In genomic region chrX:152327689-152328052, GRCm38 (mm10) we compare ENCODE assay signal across 8 mouse cellular contexts. TPM values are rescaled to one million over a fixed set of nuclear protein-coding genes. Genes with fewer than 3 reads are reported as not detected.
DNase-seq lines count a peak whose midpoint lies in the region; ATAC-seq lines count a peak whose summit lies in the region.

No protein-coding gene starts in this region.

- H3K27me3 ChIP-seq in neural tube, embryonic 11.5 days (ENCODE audit: control insufficient read depth, insufficient read depth, low read length): peaks cover 15% of the 10 kb centered on the region
- peaks cover 40% of the 10 kb centered on the region for H3K27me3 ChIP-seq in forebrain, embryonic 12.5 days
- peaks cover 13% of the 10 kb centered on the region; the same call in 1 of the 2 replicates for H3K27me3 ChIP-seq in limb, embryonic 15.5 days
- H3K27me3 ChIP-seq in stomach, embryonic 15.5 days (replicated peaks): no peaks in the 10 kb centered on the region; the same call in 1 of the 2 replicates

- no peaks in the 10 kb centered on the region for H3K36me3 ChIP-seq in neural tube, embryonic 11.5 days (ENCODE audit: control insufficient read depth, insufficient read depth, low read length)
- H3K36me3 ChIP-seq in forebrain, embryonic 12.5 days (replicated peaks): no peaks in the 10 kb centered on the region
- H3K36me3 ChIP-seq in limb, embryonic 15.5 days: no peaks in the 10 kb centered on the region
- no peaks in the 10 kb centered on the region for H3K36me3 ChIP-seq in stomach, embryonic 15.5 days

- peak overlapping the region; percentile 38 for H3K4me2 ChIP-seq in neural tube, embryonic 11.5 days (ENCODE audit: low read depth)
- peak overlapping the region; percentile 43 for H3K4me2 ChIP-seq in forebrain, embryonic 12.5 days
- peak overlapping the region; percentile 47 for H3K4me2 ChIP-seq in limb, embryonic 15.5 days
- H3K4me2 ChIP-seq in stomach, embryonic 15.5 days: peak overlapping the region; percentile 64

- H3K4me1 ChIP-seq in neural tube, embryonic 11.5 days (ENCODE audit: control insufficient read depth, insufficient read depth, low read length): no peaks in the 10 kb centered on the region
- peaks cover 3% of the 10 kb centered on the region; the same call in 1 of the 2 replicates for H3K4me1 ChIP-seq in forebrain, embryonic 12.5 days
- no peaks in the 10 kb centered on the region for H3K4me1 ChIP-seq in limb, embryonic 15.5 days
- no peaks in the 10 kb centered on the region for H3K4me1 ChIP-seq in stomach, embryonic 15.5 days

- no peak overlapping the region for H3K27ac ChIP-seq in neural tube, embryonic 11.5 days (ENCODE audit: low read depth, low read length)
- H3K27ac ChIP-seq in forebrain, embryonic 12.5 days: no peak overlapping the region
- peak overlapping the region; percentile 50 for H3K27ac ChIP-seq in limb, embryonic 15.5 days
- peak overlapping the region; percentile 51; the same call in 1 of the 2 replicates for H3K27ac ChIP-seq in stomach, embryonic 15.5 days

- ATAC-seq in neural tube, embryonic 11.5 days (ENCODE audit: insufficient read depth, low FRiP score, low TSS enrichment): no peak
- ATAC-seq in forebrain, embryonic 12.5 days (ENCODE audit: low FRiP score): 0 out of 2 replicates have a peak, but pooled peaks have one; percentile 17
- ATAC-seq in limb, embryonic 15.5 days (ENCODE audit: insufficient number of reproducible peaks, low FRiP score, low TSS enrichment, low read depth): peak; percentile 24; the same call in 1 of the 2 replicates
- 0 out of 2 replicates have a peak, but pooled peaks have one; percentile 20 for ATAC-seq in stomach, embryonic 15.5 days (ENCODE audit: insufficient read depth, low FRiP score, low read depth)

- peak overlapping the region; percentile 26; the same call in 1 of the 2 replicates for H3K9ac ChIP-seq in neural tube, embryonic 11.5 days (ENCODE audit: low read length)
- no peak overlapping the region for H3K9ac ChIP-seq in forebrain, embryonic 12.5 days
- H3K9ac ChIP-seq in limb, embryonic 15.5 days: no peak overlapping the region
- no peak overlapping the region for H3K9ac ChIP-seq in stomach, embryonic 15.5 days

- no peaks in the 10 kb centered on the region for H3K9me3 ChIP-seq in neural tube, embryonic 11.5 days (ENCODE audit: control insufficient read depth, low read length)
- H3K9me3 ChIP-seq in forebrain, embryonic 12.5 days: no peaks in the 10 kb centered on the region
- H3K9me3 ChIP-seq in limb, embryonic 15.5 days: no peaks in the 10 kb centered on the region
- no peaks in the 10 kb centered on the region for H3K9me3 ChIP-seq in stomach, embryonic 15.5 days

- 26% methylated on average over 8 of the region's 8 CpGs for WGBS in neural tube, embryonic 11.5 days
- WGBS in forebrain, embryonic 12.5 days: 30% methylated on average over 8 of the region's 8 CpGs
- 19% methylated on average over 8 of the region's 8 CpGs for WGBS in limb, embryonic 15.5 days
- WGBS in stomach, embryonic 15.5 days: 20% methylated on average over 8 of the region's 8 CpGs

- no peak for DNase-seq in neural tube, embryonic 11.5 days (ENCODE audit: low spot score)
- no peak for DNase-seq in neural tube, embryonic 10.5 days (ENCODE audit: extremely low spot score, low spot score)
- no peak for DNase-seq in gastrocnemius, postnatal 4 days (ENCODE audit: low spot score in 2 of 2)
- no peak for DNase-seq in adrenal gland, adult (ENCODE audit: inconsistent age in 2 of 2, low spot score in 1 of 2)
- DNase-seq in ovary, postnatal 10 days (ENCODE audit: low spot score): no peak

- peak overlapping the region; percentile 46 for H3K4me3 ChIP-seq in neural tube, embryonic 11.5 days (ENCODE audit: low read depth, low read length)
- H3K4me3 ChIP-seq in forebrain, embryonic 12.5 days (replicated peaks): peak overlapping the region; percentile 54; the same call in 1 of the 2 replicates
- peak overlapping the region; percentile 51 for H3K4me3 ChIP-seq in limb, embryonic 15.5 days
- H3K4me3 ChIP-seq in stomach, embryonic 15.5 days (replicated peaks): peak overlapping the region; percentile 57

RNA-seq across cellular contexts. Expression of gene Kantr, which starts 0.4 kb away (rescaled TPM):
- polyA plus RNA-seq in neural tube, embryonic 11.5 days (2014; fragmentation: Nextera tagmentation; extraction: Ambion mirVana): 17.0 and 17.8 TPM in 2 replicates
- polyA plus RNA-seq in forebrain, embryonic 12.5 days (2016; fragmentation: Nextera tagmentation; extraction: Ambion mirVana): 19.1 and 19.2 TPM in 2 replicates
- 11.4 and 15.1 TPM in 2 replicates for polyA plus RNA-seq in limb, embryonic 15.5 days (2015; fragmentation: Nextera tagmentation; extraction: Ambion mirVana)
- 15.7 and 16.4 TPM in 2 replicates for polyA plus RNA-seq in stomach, embryonic 15.5 days (2015; fragmentation: Nextera tagmentation; extraction: Ambion mirVana)
- total RNA-seq in gastrocnemius, postnatal 4 days (2021): 1 to 10 TPM; 4.5 to 5.0 TPM

RNA-seq across cellular contexts. Expression of gene Tspyl2, which starts 14.6 kb away (rescaled TPM):
- 32.3 and 34.4 TPM in 2 replicates for polyA plus RNA-seq in neural tube, embryonic 11.5 days (2014; fragmentation: Nextera tagmentation; extraction: Ambion mirVana)
- 48.3 and 49.7 TPM in 2 replicates for polyA plus RNA-seq in forebrain, embryonic 12.5 days (2016; fragmentation: Nextera tagmentation; extraction: Ambion mirVana)
- polyA plus RNA-seq in limb, embryonic 15.5 days (2015; fragmentation: Nextera tagmentation; extraction: Ambion mirVana): 31.9 and 34.7 TPM in 2 replicates
- 29.8 and 34.0 TPM in 2 replicates for polyA plus RNA-seq in stomach, embryonic 15.5 days (2015; fragmentation: Nextera tagmentation; extraction: Ambion mirVana)
- total RNA-seq in gastrocnemius, postnatal 4 days (2021): 10 to 100 TPM; 17.2 to 19.9 TPM

RNA-seq across cellular contexts. Expression of gene Gpr173, which starts 40.8 kb away (rescaled TPM):
- polyA plus RNA-seq in neural tube, embryonic 11.5 days (2014; fragmentation: Nextera tagmentation; extraction: Ambion mirVana): 5.8 and 6.1 TPM in 2 replicates
- 6.8 and 8.4 TPM in 2 replicates for polyA plus RNA-seq in forebrain, embryonic 12.5 days (2016; fragmentation: Nextera tagmentation; extraction: Ambion mirVana)
- polyA plus RNA-seq in limb, embryonic 15.5 days (2015; fragmentation: Nextera tagmentation; extraction: Ambion mirVana): 2.3 and 4.3 TPM in 2 replicates
- 2.9 TPM in 2 replicates for polyA plus RNA-seq in stomach, embryonic 15.5 days (2015; fragmentation: Nextera tagmentation; extraction: Ambion mirVana)
- 1 to 10 TPM; 4.8 to 5.2 TPM for total RNA-seq in gastrocnemius, postnatal 4 days (2021)

Comparison
In these comparisons a context has a peak if more than half of its experiments do, and no peak if none do; other contexts are left out.
1. H3K27ac ChIP-seq: peak in limb, embryonic 15.5 days (single experiment) and stomach, embryonic 15.5 days (single experiment); none in neural tube, embryonic 11.5 days (single experiment) and forebrain, embryonic 12.5 days (single experiment).
2. Peak in every context shown above with its lines, with median percentiles within 50 percentile points of each other: H3K4me2 ChIP-seq and H3K4me3 ChIP-seq.